Mouse (Mus musculus) olfactory bulb, adult 2 months (tissue): ENCODE results near the gene Cldn20. TPM values are rescaled to one million over a fixed set of nuclear protein-coding genes. Genes with fewer than 3 reads are reported as not detected.
A peak's percentile ranks its signal among the peaks of the same experiment; 100 is the strongest.

Source experiments
- H3K27ac ChIP-seq: fragments of 200-500 bp; 2 replicates; pipeline ENCODE4 v1.5.1; 2012; ENCODE audit warnings: low read depth, low read length; ENCODE audit not compliant: insufficient read depth
- H3K4me1 ChIP-seq: fragments of 200-500 bp; 2 replicates; pipeline ENCODE4 v1.6.1; 2012; ENCODE audit warnings: low read length; ENCODE audit not compliant: control insufficient read depth, insufficient read depth
- H3K4me3 ChIP-seq: fragments of 200-500 bp; 2 replicates; pipeline ENCODE4 v1.5.1; 2012; ENCODE audit warnings: mild to moderate bottlenecking, low read depth, low read length, moderate library complexity; ENCODE audit not compliant: insufficient read depth
- CTCF ChIP-seq: fragments of 200-500 bp; IDR thresholded peaks from 2 replicates; pipeline ENCODE4 v1.5.1; 2012; ENCODE audit warnings: low read depth, mild to moderate bottlenecking, low read length, moderate library complexity; ENCODE audit not compliant: insufficient read depth
- POLR2A ChIP-seq: fragments of 200-500 bp; IDR thresholded peaks from 2 replicates; pipeline ENCODE4 v1.6.1; 2012; ENCODE audit warnings: mild to moderate bottlenecking, low read depth, low read length, moderate library complexity; ENCODE audit not compliant: insufficient read depth
- WGBS: fragments of 180-500 bp; shearing (Covaris S2); methylation state at CpG from one replicate; pipeline ENCODE4 v1.1.7; 2018; 5-methylcytosine and 5-hydroxymethylcytosine counted together
- polyA plus RNA-seq: library from polyadenylated mRNA; stranded (reverse); fragments of >200 nt; gene quantifications from 2 replicates; pipeline ENCODE4 v1.2.4, GENCODE M21; 2012; ENCODE audit warnings: low replicate concordance; ENCODE audit not compliant: missing spikeins, insufficient read depth, insufficient read length

Gene Cldn20
- polyA plus RNA-seq, 1 experiment = not detected

- Histone ChIP-seq H3K4me1 (peaks cover 21% of the 10 kb centered on the region), H3K4me3 (no peak overlapping the region), H3K27ac (no peak overlapping the region)
- WGBS = 12% methylated on average over 2 of the region's 2 CpGs
- TF ChIP-seq CTCF (no peak), POLR2A (no peak)
These were observed 36.8 kb upstream of the Cldn20 start for GRCm38 (mm10) chr17:3495576-3495975.

- no peak overlapping the region for H3K27ac ChIP-seq
- WGBS = 70% methylated on average over 3 of the region's 3 CpGs
These were observed 36.3 kb upstream of the Cldn20 start for GRCm38 (mm10) chr17:3496080-3496479.

GRCm38 (mm10) chr17:3498086-3498485, 34.3 kb upstream of the Cldn20 start:
- WGBS = 27% methylated on average over 3 of the region's 3 CpGs
- TF ChIP-seq CTCF (no peak), POLR2A (no peak)
- Histone ChIP-seq H3K4me1 (peaks cover 23% of the 10 kb centered on the region), H3K4me3 (no peak overlapping the region), H3K27ac (no peak overlapping the region)

More at GRCm38 (mm10) chr17:3496080-3496479, 36.3 kb upstream of the Cldn20 start:
- Histone ChIP-seq H3K4me1 (peaks cover 20% of the 10 kb centered on the region), H3K4me3 (no peak overlapping the region)
- TF ChIP-seq POLR2A (no peak), CTCF (no peak)

GRCm38 (mm10) chr17:3498580-3498979, 33.8 kb upstream of the Cldn20 start:
- H3K27ac ChIP-seq = no peak overlapping the region
- H3K4me3 ChIP-seq = no peak overlapping the region
- TF ChIP-seq POLR2A (no peak), CTCF (no peak)
- 66% methylated on average over 3 of the region's 3 CpGs for WGBS
- H3K4me1 ChIP-seq = peaks cover 24% of the 10 kb centered on the region

GRCm38 (mm10) chr17:3499468-3499867, 32.9 kb upstream of the Cldn20 start:
- Histone ChIP-seq H3K27ac (peak overlapping the region; percentile 54; the same call in 1 of the 2 replicates), H3K4me3 (no peak overlapping the region), H3K4me1 (peaks cover 19% of the 10 kb centered on the region)
- WGBS = 61% methylated on average over 8 of the region's 8 CpGs
- TF ChIP-seq CTCF (no peak), POLR2A (no peak)

GRCm38 (mm10) chr17:3500076-3500475, 32.3 kb upstream of the Cldn20 start:
- no peak overlapping the region for H3K27ac ChIP-seq
- TF ChIP-seq CTCF (no peak), POLR2A (no peak)
- H3K4me1 ChIP-seq = peaks cover 19% of the 10 kb centered on the region
- no peak overlapping the region for H3K4me3 ChIP-seq
- 53% methylated on average over 6 of the region's 6 CpGs for WGBS

GRCm38 (mm10) chr17:3500936-3501335, 31.4 kb upstream of the Cldn20 start:
- TF ChIP-seq POLR2A (no peak), CTCF (no peak)
- peaks cover 14% of the 10 kb centered on the region for H3K4me1 ChIP-seq

GRCm38 (mm10) chr17:3505711-3506110, 26.6 kb upstream of the Cldn20 start:
- Histone ChIP-seq H3K27ac (no peak overlapping the region), H3K4me3 (no peak overlapping the region), H3K4me1 (peaks cover 6% of the 10 kb centered on the region; the same call in 1 of the 2 replicates)
- no peak for TF ChIP-seq POLR2A
- TF ChIP-seq CTCF = no peak
- WGBS = 86% methylated on average over 1 of the region's 1 CpGs

More at GRCm38 (mm10) chr17:3500936-3501335, 31.4 kb upstream of the Cldn20 start:
- Histone ChIP-seq H3K27ac (no peak overlapping the region), H3K4me3 (no peak overlapping the region)
- 67% methylated on average over 4 of the region's 4 CpGs for WGBS

GRCm38 (mm10) chr17:3506508-3506907, 25.8 kb upstream of the Cldn20 start:
- Histone ChIP-seq H3K4me3 (no peak overlapping the region), H3K4me1 (peaks cover 6% of the 10 kb centered on the region; the same call in 1 of the 2 replicates), H3K27ac (no peak overlapping the region)
- 79% methylated on average over 8 of the region's 8 CpGs for WGBS
- TF ChIP-seq POLR2A (no peak), CTCF (no peak)

- 30% methylated on average over 1 of the region's 1 CpGs for WGBS
- H3K27ac ChIP-seq = no peak overlapping the region
- no peaks in the 10 kb centered on the region for H3K4me1 ChIP-seq
- TF ChIP-seq POLR2A = no peak
- TF ChIP-seq CTCF = peak; percentile 47; the same call in 1 of the 2 replicates
- H3K4me3 ChIP-seq = no peak overlapping the region
These were observed 22.5 kb upstream of the Cldn20 start for GRCm38 (mm10) chr17:3509841-3510240.
